Mouse (Mus musculus) limb, embryonic 14.5 days (tissue): Measurements from ENCODE around the gene Zfp27. TPM values are rescaled to one million over a fixed set of nuclear protein-coding genes. Genes with fewer than 3 reads are reported as not detected.
A peak's percentile ranks its signal among the peaks of the same experiment; 100 is the strongest.

Experiments used
- ATAC-seq: fragments of 200-750 bp; cut with Nextera tagmentation; 2 replicates; pipeline ENCODE4 v1.8.0; 2017; ENCODE audit warnings: low read depth, moderate number of reproducible peaks, moderate TSS enrichment; ENCODE audit not compliant: low FRiP score
- DNase-seq: peaks from one replicate; pipeline ENCODE4 v3.0.0-alpha.2; 2015; ENCODE audit warnings: low spot score
- H3K27ac ChIP-seq: fragments of 300-500 bp; sonication (generic); replicated peaks from 2 replicates; pipeline ENCODE4 v1.5.1; 2014; ENCODE audit warnings: low read depth, mild to moderate bottlenecking, low read length, moderate library complexity, mixed read lengths
- H3K27me3 ChIP-seq: fragments of 300-500 bp; sonication (generic); 2 replicates; pipeline ENCODE4 v1.6.1; 2014; ENCODE audit warnings: low read length, mixed read lengths; ENCODE audit not compliant: control insufficient read depth, insufficient read depth
- H3K36me3 ChIP-seq: fragments of 300-500 bp; sonication (generic); 2 replicates; pipeline ENCODE4 v1.6.1; 2014; ENCODE audit warnings: mild to moderate bottlenecking, low read length, moderate library complexity, mixed read lengths; ENCODE audit not compliant: control insufficient read depth, insufficient read depth
- H3K4me1 ChIP-seq: fragments of 300-500 bp; sonication (generic); 2 replicates; pipeline ENCODE4 v1.6.1; 2014; ENCODE audit warnings: antibody characterized with exemption, low read length, mixed read lengths; ENCODE audit not compliant: control insufficient read depth, insufficient read depth
- H3K4me2 ChIP-seq: fragments of 300-500 bp; sonication (generic); replicated peaks from 2 replicates; pipeline ENCODE4 v1.6.1; 2014; ENCODE audit warnings: low read depth, mild to moderate bottlenecking, low read length, moderate library complexity; ENCODE audit not compliant: severe bottlenecking
- H3K4me3 ChIP-seq: fragments of 300-500 bp; sonication (generic); replicated peaks from 2 replicates; pipeline ENCODE4 v1.5.1; 2014; ENCODE audit warnings: low read length
- H3K9ac ChIP-seq: fragments of 300-500 bp; sonication (generic); 2 replicates; pipeline ENCODE4 v1.6.1; 2014; ENCODE audit warnings: mild to moderate bottlenecking, low read depth, low read length, moderate library complexity; ENCODE audit not compliant: severe bottlenecking
- H3K9me3 ChIP-seq: fragments of 300-500 bp; sonication (generic); 2 replicates; pipeline ENCODE4 v1.6.1; 2016; ENCODE audit warnings: low read length; ENCODE audit not compliant: control insufficient read depth
- POLR2A ChIP-seq: fragments of 200-500 bp; IDR thresholded peaks from 2 replicates; pipeline ENCODE4 v1.8.0; 2012; ENCODE audit warnings: inconsistent platforms, mild to moderate bottlenecking, moderate library complexity, borderline replicate concordance; ENCODE audit not compliant: insufficient read depth, insufficient read length; ENCODE audit errors: extremely low read depth
- WGBS: fragments of 180-500 bp; shearing (Covaris S2); extraction: QIAGEN DNeasy Blood & Tissue Kit; methylation state at CpG from one replicate; pipeline ENCODE4 v1.1.7; 2014; 5-methylcytosine and 5-hydroxymethylcytosine counted together
- microRNA-seq: library from miRNA; unstranded; fragments of <30 nt; microRNA quantifications from one replicate; pipeline ENCODE4, GENCODE M21; 2016
- polyA plus RNA-seq, 2 experiments: library from polyadenylated mRNA; depleted of rRNA in 1 of 2; stranded (reverse) in 1 of 2; unstranded in 1 of 2; fragments of >200 nt; fragmentation: Nextera tagmentation in 1 of 2; extraction: Ambion mirVana in 1 of 2; gene quantifications; 2 replicates each; pipeline versions ENCODE4 v1.2.1 to v1.2.3; 2012 to 2014

Zfp27 gene
- polyA plus RNA-seq, 2 experiments: 11.9 to 13.6 TPM

GRCm38 (mm10) chr7:29859532-29860517 is 46.5 kb downstream of the Zfp27 start, which contains the start of gene Zfp420:
Zfp420 (plus strand) TSS chr7:29859979.
- TF ChIP-seq POLR2A: peak; percentile 75; the same call in 1 of the 2 replicates
- WGBS: 6% methylated on average over 29 of the region's 32 CpGs
- H3K27ac ChIP-seq: no peak within 1 kb of the TSS

GRCm38 (mm10) chr7:29853219-29853842 is 53.0 kb downstream of the Zfp27 start, which contains the start of gene Zfp940:
Zfp940 (minus strand) TSS chr7:29853669.
- peak; percentile 91 for DNase-seq
- Histone ChIP-seq H3K9ac (peak within 1 kb of the TSS; percentile 54), H3K4me3 (peak within 1 kb of the TSS; percentile 45), H3K27me3 (no peaks in the 10 kb centered on the region), H3K9me3 (no peaks in the 10 kb centered on the region), H3K36me3 (no peaks in the 10 kb centered on the region; the same call in 1 of the 2 replicates), H3K4me2 (peak within 1 kb of the TSS; percentile 63), H3K27ac (no peak within 1 kb of the TSS), H3K4me1 (no peaks in the 10 kb centered on the region)
- 1% methylated on average over 21 of the region's 21 CpGs for WGBS
- peak; percentile 47; the same call in 1 of the 2 replicates for TF ChIP-seq POLR2A
- peak; percentile 95 for ATAC-seq

More at GRCm38 (mm10) chr7:29859532-29860517, 46.5 kb downstream of the Zfp27 start, which contains the start of gene Zfp420:
- ATAC-seq (peak; percentile 98), DNase-seq (peak; percentile 95)
- Histone ChIP-seq H3K4me1 (peaks cover 6% of the 10 kb centered on the region), H3K9me3 (no peaks in the 10 kb centered on the region), H3K4me3 (peak within 1 kb of the TSS; percentile 53), H3K36me3 (peaks cover 4% of the 10 kb centered on the region; the same call in 1 of the 2 replicates), H3K4me2 (peak within 1 kb of the TSS; percentile 80), H3K9ac (peak within 1 kb of the TSS; percentile 68), H3K27me3 (no peaks in the 10 kb centered on the region)

GRCm38 (mm10) chr7:29852831-29853218 is 53.5 kb downstream of the Zfp27 start:
- Histone ChIP-seq H3K4me2 (peak overlapping the region; percentile 63), H3K9ac (peak overlapping the region; percentile 54), H3K36me3 (no peaks in the 10 kb centered on the region; the same call in 1 of the 2 replicates), H3K4me3 (peak overlapping the region; percentile 45), H3K4me1 (no peaks in the 10 kb centered on the region), H3K27me3 (no peaks in the 10 kb centered on the region), H3K27ac (no peak overlapping the region), H3K9me3 (no peaks in the 10 kb centered on the region)
- WGBS: 56% methylated on average over 9 of the region's 9 CpGs
- ATAC-seq (no peak), DNase-seq (no peak)
- no peak for TF ChIP-seq POLR2A

- H3K4me2 ChIP-seq: no peak overlapping the region
- no peaks in the 10 kb centered on the region for H3K9me3 ChIP-seq
- no peak overlapping the region for H3K9ac ChIP-seq
- no peaks in the 10 kb centered on the region for H3K4me1 ChIP-seq
- H3K27ac ChIP-seq: no peak overlapping the region
- TF ChIP-seq POLR2A: no peak
- H3K4me3 ChIP-seq: no peak overlapping the region
- 88% methylated on average over 5 of the region's 5 CpGs for WGBS
- DNase-seq: no peak
- no peaks in the 10 kb centered on the region for H3K27me3 ChIP-seq
- no peak for ATAC-seq
- peaks cover 30% of the 10 kb centered on the region for H3K36me3 ChIP-seq
Measured at GRCm38 (mm10) chr7:29844616-29845015, 61.8 kb downstream of the Zfp27 start.

Small RNA genes within 50 kb of the gene (microRNA-seq; reads per million reads assigned to microRNA genes)
- not detected for gene Mir7668

Other genes with a start within 250 kb of the Zfp27 start
- gene Catsperg2, start 179.5 kb downstream of the Zfp27 start, polyA plus RNA-seq (2012; rRNA removed): 0.04 and 0.13 TPM in 2 replicates
- gene Catsperg2, start 179.5 kb downstream of the Zfp27 start, polyA plus RNA-seq (2014; fragmentation: Nextera tagmentation; extraction: Ambion mirVana): not detected in 2 replicates
- 9.7 and 11.6 TPM in 2 replicates for gene Zfp84, start 138.0 kb downstream of the Zfp27 start, polyA plus RNA-seq (2012; rRNA removed)
- 14.0 and 15.8 TPM in 2 replicates for gene Zfp84, start 138.0 kb downstream of the Zfp27 start, polyA plus RNA-seq (2014; fragmentation: Nextera tagmentation; extraction: Ambion mirVana)
- 7.6 and 8.7 TPM in 2 replicates for gene Zfp30, start 122.6 kb downstream of the Zfp27 start, polyA plus RNA-seq (2012; rRNA removed)
- 11.3 and 11.4 TPM in 2 replicates for gene Zfp30, start 122.6 kb downstream of the Zfp27 start, polyA plus RNA-seq (2014; fragmentation: Nextera tagmentation; extraction: Ambion mirVana)
- 5.9 and 8.0 TPM in 2 replicates for gene Zfp790, start 90.5 kb downstream of the Zfp27 start, polyA plus RNA-seq (2012; rRNA removed)
- 13.8 and 16.6 TPM in 2 replicates for gene Zfp790, start 90.5 kb downstream of the Zfp27 start, polyA plus RNA-seq (2014; fragmentation: Nextera tagmentation; extraction: Ambion mirVana)
- 2.9 and 3.7 TPM in 2 replicates for gene Zfp940, start 52.9 kb downstream of the Zfp27 start, polyA plus RNA-seq (2012; rRNA removed)
- gene Zfp940, start 52.9 kb downstream of the Zfp27 start, polyA plus RNA-seq (2014; fragmentation: Nextera tagmentation; extraction: Ambion mirVana): 6.1 and 6.2 TPM in 2 replicates
- gene Zfp420, start 46.6 kb downstream of the Zfp27 start, polyA plus RNA-seq (2012; rRNA removed): 11.8 and 13.2 TPM in 2 replicates
- 8.0 and 9.0 TPM in 2 replicates for gene Zfp420, start 46.6 kb downstream of the Zfp27 start, polyA plus RNA-seq (2014; fragmentation: Nextera tagmentation; extraction: Ambion mirVana)
- gene Zfp383, start 1.7 kb upstream of the Zfp27 start, polyA plus RNA-seq (2012; rRNA removed): 13.8 and 13.9 TPM in 2 replicates
- gene Zfp383, start 1.7 kb upstream of the Zfp27 start, polyA plus RNA-seq (2014; fragmentation: Nextera tagmentation; extraction: Ambion mirVana): 9.5 and 10.5 TPM in 2 replicates
- 8.1 and 11.0 TPM in 2 replicates for gene Zfp74, start 47.5 kb upstream of the Zfp27 start, polyA plus RNA-seq (2012; rRNA removed)
- gene Zfp74, start 47.5 kb upstream of the Zfp27 start, polyA plus RNA-seq (2014; fragmentation: Nextera tagmentation; extraction: Ambion mirVana): 10.5 and 13.7 TPM in 2 replicates
- 23.8 and 25.4 TPM in 2 replicates for gene Zfp568, start 77.4 kb upstream of the Zfp27 start, polyA plus RNA-seq (2012; rRNA removed)
- gene Zfp568, start 77.4 kb upstream of the Zfp27 start, polyA plus RNA-seq (2014; fragmentation: Nextera tagmentation; extraction: Ambion mirVana): 26.2 and 26.8 TPM in 2 replicates
- gene Zfp14, start 144.8 kb upstream of the Zfp27 start, polyA plus RNA-seq (2012; rRNA removed): 6.5 and 7.3 TPM in 2 replicates
- gene Zfp14, start 144.8 kb upstream of the Zfp27 start, polyA plus RNA-seq (2014; fragmentation: Nextera tagmentation; extraction: Ambion mirVana): 4.9 and 5.4 TPM in 2 replicates
- 3.3 and 3.7 TPM in 2 replicates for gene Zfp82, start 166.3 kb upstream of the Zfp27 start, polyA plus RNA-seq (2012; rRNA removed)
- gene Zfp82, start 166.3 kb upstream of the Zfp27 start, polyA plus RNA-seq (2014; fragmentation: Nextera tagmentation; extraction: Ambion mirVana): 6.8 and 7.7 TPM in 2 replicates
- gene Gm26920, start 183.8 kb upstream of the Zfp27 start, polyA plus RNA-seq (2012; rRNA removed): 1.1 and 1.2 TPM in 2 replicates
- 3.5 and 3.6 TPM in 2 replicates for gene Gm26920, start 183.8 kb upstream of the Zfp27 start, polyA plus RNA-seq (2014; fragmentation: Nextera tagmentation; extraction: Ambion mirVana)
- gene Zfp566, start 184.0 kb upstream of the Zfp27 start, polyA plus RNA-seq (2012; rRNA removed): 8.0 and 9.3 TPM in 2 replicates
- 11.0 and 13.2 TPM in 2 replicates for gene Zfp566, start 184.0 kb upstream of the Zfp27 start, polyA plus RNA-seq (2014; fragmentation: Nextera tagmentation; extraction: Ambion mirVana)
- gene Zfp260, start 188.2 kb upstream of the Zfp27 start, polyA plus RNA-seq (2012; rRNA removed): 53.3 and 63.7 TPM in 2 replicates
- 140 and 159 TPM in 2 replicates for gene Zfp260, start 188.2 kb upstream of the Zfp27 start, polyA plus RNA-seq (2014; fragmentation: Nextera tagmentation; extraction: Ambion mirVana)
- gene Zfp382, start 215.4 kb upstream of the Zfp27 start, polyA plus RNA-seq (2012; rRNA removed): 5.8 TPM in 2 replicates
- gene Zfp382, start 215.4 kb upstream of the Zfp27 start, polyA plus RNA-seq (2014; fragmentation: Nextera tagmentation; extraction: Ambion mirVana): 5.0 and 5.9 TPM in 2 replicates